Mouse (Mus musculus): ENCODE measurements around the gene Pnldc1. TPM values are rescaled to one million over a fixed set of nuclear protein-coding genes. Genes with fewer than 3 reads are reported as not detected.
A peak's percentile ranks its signal among the peaks of the same experiment; 100 is the strongest.

Gene Pnldc1
- polyA plus RNA-seq, 1 experiment = 4.0 TPM

DNA sequence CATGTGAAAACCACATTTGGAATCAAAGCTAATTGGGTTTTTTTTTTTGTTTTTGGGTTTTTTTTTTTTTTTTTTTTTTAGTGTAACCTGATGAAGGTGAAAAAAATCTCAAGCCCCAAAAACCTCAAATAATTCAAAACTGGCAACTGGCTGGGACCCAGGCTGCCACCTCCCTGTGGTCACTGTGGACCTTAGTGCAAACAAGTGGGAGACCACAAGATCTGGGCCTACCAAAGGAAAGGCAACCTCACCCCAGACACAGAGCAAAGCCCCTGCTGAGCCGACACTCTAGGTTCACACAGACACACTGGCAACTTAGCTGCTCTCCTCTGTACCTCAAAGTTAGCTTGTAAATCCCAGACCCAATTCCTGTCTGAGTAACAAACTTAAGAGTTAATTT lies 5.7 kb downstream of the Pnldc1 start:
- TF ChIP-seq CTCF (IDR thresholded peaks at IDR 0.05; ENCODE audit: borderline replicate concordance, extremely low read depth, insufficient read depth, insufficient read length) = no peak
- TF ChIP-seq POLR2A (IDR thresholded peaks at IDR 0.05; ENCODE audit: borderline replicate concordance, extremely low read depth, insufficient read depth, insufficient read length, poor library complexity, severe bottlenecking) = no peak
- DNase-seq (ENCODE audit: low read depth) = no peak

GRCm38 (mm10) chr17:12903372-12904333 lies 6.4 kb downstream of the Pnldc1 start:
- peak; percentile 80 for DNase-seq (ENCODE audit: low read depth)
- TF ChIP-seq CTCF (IDR thresholded peaks at IDR 0.05; ENCODE audit: borderline replicate concordance, extremely low read depth, insufficient read depth, insufficient read length) (no peak), POLR2A (IDR thresholded peaks at IDR 0.05; ENCODE audit: borderline replicate concordance, extremely low read depth, insufficient read depth, insufficient read length, poor library complexity, severe bottlenecking) (no peak)

DNA sequence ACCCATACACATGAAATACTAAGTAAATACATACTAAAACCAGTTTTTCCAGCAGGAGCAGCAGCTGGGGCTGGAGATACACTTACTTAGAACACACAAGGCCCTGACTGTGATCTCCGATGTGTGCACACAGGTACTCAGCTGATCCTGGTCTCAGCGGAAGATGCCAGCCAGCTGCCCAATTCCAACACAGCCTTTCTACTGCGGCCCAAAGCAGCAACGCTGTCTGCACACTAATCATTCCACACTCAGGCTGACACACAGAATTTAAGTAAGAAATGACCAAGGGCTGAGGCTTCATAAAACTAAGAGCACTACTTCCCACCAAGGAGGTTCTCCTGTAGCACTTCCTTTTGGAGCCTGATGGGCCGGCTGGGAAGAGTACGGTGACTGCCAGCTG lies 7.7 kb downstream of the Pnldc1 start:
- TF ChIP-seq POLR2A (IDR thresholded peaks at IDR 0.05; ENCODE audit: borderline replicate concordance, extremely low read depth, insufficient read depth, insufficient read length, poor library complexity, severe bottlenecking) (no peak), CTCF (IDR thresholded peaks at IDR 0.05; ENCODE audit: borderline replicate concordance, extremely low read depth, insufficient read depth, insufficient read length) (no peak)
- DNase-seq (ENCODE audit: low read depth) = no peak

GRCm38 (mm10) chr17:12898607-12899006 lies 11.4 kb downstream of the Pnldc1 start:
- DNase-seq (ENCODE audit: low read depth) = peak; percentile 51

- TF ChIP-seq CTCF (IDR thresholded peaks at IDR 0.05; ENCODE audit: borderline replicate concordance, extremely low read depth, insufficient read depth, insufficient read length) (no peak), POLR2A (IDR thresholded peaks at IDR 0.05; ENCODE audit: borderline replicate concordance, extremely low read depth, insufficient read depth, insufficient read length, poor library complexity, severe bottlenecking) (no peak)
- DNase-seq (ENCODE audit: low read depth) = peak; percentile 5
Observed at GRCm38 (mm10) chr17:12897674-12898073, 12.4 kb downstream of the Pnldc1 start.

DNA sequence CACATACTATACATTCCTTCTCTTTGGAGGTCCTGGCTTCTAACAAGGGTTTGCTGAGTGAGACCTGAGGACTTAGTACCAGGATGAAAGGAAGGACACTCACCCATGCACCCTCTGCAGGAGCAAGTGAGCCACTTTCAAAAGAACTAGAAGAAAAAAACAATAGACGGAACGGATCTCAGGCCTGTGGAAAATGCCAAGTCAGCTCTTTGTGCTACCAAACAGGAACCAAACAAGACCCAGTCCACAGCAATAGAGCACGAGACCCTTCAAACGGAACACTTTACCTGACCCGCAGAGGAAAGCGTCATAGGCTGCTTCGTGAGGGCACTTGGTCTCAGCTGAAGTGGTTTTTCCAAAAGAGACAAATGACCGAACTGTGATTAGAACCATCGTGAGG lies 18.0 kb downstream of the Pnldc1 start:
- DNase-seq (ENCODE audit: low read depth) = no peak
- TF ChIP-seq POLR2A (IDR thresholded peaks at IDR 0.05; ENCODE audit: borderline replicate concordance, extremely low read depth, insufficient read depth, insufficient read length, poor library complexity, severe bottlenecking) = no peak
- no peak for TF ChIP-seq CTCF (IDR thresholded peaks at IDR 0.05; ENCODE audit: borderline replicate concordance, extremely low read depth, insufficient read depth, insufficient read length)

DNA sequence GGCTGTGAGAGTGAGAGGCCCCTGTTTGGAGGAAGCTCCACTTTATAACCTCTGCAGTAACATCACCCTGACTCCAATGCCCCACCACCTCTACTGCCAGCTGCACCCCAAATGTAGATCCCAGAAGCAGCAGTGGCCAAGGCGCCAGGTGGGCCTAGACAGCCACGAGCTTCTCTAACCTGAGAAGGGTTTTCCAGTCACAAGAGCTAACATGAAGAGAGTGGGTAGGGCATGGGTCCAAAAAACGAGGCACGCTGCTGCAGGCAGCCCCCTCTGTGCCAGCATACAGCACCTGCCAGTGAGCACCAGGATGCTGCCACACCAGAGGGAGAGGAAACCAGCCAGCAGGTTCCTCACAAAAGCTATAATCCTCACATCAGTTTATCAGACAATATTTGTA lies 19.0 kb downstream of the Pnldc1 start:
- TF ChIP-seq POLR2A (IDR thresholded peaks at IDR 0.05; ENCODE audit: borderline replicate concordance, extremely low read depth, insufficient read depth, insufficient read length, poor library complexity, severe bottlenecking) = no peak
- no peak for TF ChIP-seq CTCF (IDR thresholded peaks at IDR 0.05; ENCODE audit: borderline replicate concordance, extremely low read depth, insufficient read depth, insufficient read length)
- peak; percentile 34 for DNase-seq (ENCODE audit: low read depth)

GRCm38 (mm10) chr17:12887021-12887775 lies 22.8 kb downstream of the Pnldc1 start:
- no peak for DNase-seq (ENCODE audit: low read depth)
- TF ChIP-seq POLR2A (IDR thresholded peaks at IDR 0.05; ENCODE audit: borderline replicate concordance, extremely low read depth, insufficient read depth, insufficient read length, poor library complexity, severe bottlenecking) (no peak), CTCF (IDR thresholded peaks at IDR 0.05; ENCODE audit: borderline replicate concordance, extremely low read depth, insufficient read depth, insufficient read length) (no peak)

DNA sequence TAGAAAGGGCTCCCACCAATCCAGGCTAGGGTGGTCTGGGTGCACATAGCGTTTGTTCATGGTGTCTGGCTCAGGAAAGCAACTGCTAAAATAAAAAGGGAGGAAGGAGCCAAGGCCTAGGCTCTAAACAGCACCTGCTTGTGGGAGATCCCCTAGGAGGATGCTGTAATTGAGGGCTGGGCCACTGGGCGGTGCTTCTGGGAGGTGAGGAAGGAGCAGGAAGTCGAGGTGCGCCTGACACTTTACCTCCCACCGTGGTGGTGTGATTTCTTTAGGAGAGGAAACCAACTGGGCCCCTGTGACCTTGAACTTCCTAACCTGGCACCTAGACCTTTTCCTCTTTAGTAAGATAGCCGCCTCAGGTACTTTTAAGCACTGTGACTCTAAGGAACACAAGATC lies 23.4 kb downstream of the Pnldc1 start:
- TF ChIP-seq POLR2A (IDR thresholded peaks at IDR 0.05; ENCODE audit: borderline replicate concordance, extremely low read depth, insufficient read depth, insufficient read length, poor library complexity, severe bottlenecking) (no peak), CTCF (IDR thresholded peaks at IDR 0.05; ENCODE audit: borderline replicate concordance, extremely low read depth, insufficient read depth, insufficient read length) (no peak)
- DNase-seq (ENCODE audit: low read depth) = no peak

DNA sequence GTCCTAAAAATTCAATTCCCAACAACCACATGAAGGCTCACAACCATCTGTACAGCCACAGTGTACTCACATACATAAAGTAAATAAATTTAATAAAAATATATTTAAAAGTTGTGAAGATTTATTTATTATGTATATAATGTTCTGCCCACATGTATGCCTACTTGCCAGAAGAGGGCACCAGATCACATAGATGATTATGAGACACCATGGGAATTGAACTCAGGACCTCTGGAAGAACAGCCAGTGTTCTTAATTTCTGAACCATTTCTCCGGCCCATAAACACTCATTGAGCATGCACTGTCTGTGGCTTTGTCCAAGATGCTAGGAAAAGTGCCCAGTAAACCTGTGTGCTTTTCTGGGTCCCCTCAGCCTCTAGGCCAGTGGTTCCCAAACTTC lies 28.8 kb downstream of the Pnldc1 start:
- TF ChIP-seq POLR2A (IDR thresholded peaks at IDR 0.05; ENCODE audit: borderline replicate concordance, extremely low read depth, insufficient read depth, insufficient read length, poor library complexity, severe bottlenecking) = no peak
- TF ChIP-seq CTCF (IDR thresholded peaks at IDR 0.05; ENCODE audit: borderline replicate concordance, extremely low read depth, insufficient read depth, insufficient read length) = no peak
- DNase-seq (ENCODE audit: low read depth) = no peak

DNA sequence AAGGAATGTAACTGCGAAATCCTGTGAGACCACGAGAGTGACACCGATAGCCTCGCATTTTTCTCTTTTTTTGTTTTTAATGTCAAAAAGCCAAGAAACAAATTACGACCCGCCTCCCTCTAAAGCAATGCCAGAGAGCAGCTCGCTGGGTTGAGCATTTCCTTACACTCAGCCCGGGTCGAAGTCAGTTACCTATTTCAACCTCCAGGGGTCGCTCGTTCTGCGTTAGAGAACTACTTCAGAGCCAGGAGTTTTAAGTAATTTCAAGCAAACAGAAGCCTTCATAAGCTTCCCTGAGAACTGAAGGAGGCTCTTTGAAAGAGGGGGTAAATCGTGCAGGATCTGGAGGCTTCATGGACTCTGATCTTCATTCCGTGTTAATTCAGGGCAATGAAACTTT lies 29.9 kb downstream of the Pnldc1 start:
- TF ChIP-seq CTCF (IDR thresholded peaks at IDR 0.05; ENCODE audit: borderline replicate concordance, extremely low read depth, insufficient read depth, insufficient read length) (peak; percentile 82), POLR2A (IDR thresholded peaks at IDR 0.05; ENCODE audit: borderline replicate concordance, extremely low read depth, insufficient read depth, insufficient read length, poor library complexity, severe bottlenecking) (no peak)
- DNase-seq (ENCODE audit: low read depth) = peak; percentile 89

Measured in brain, embryonic 14.5 days (tissue).